Mouse (Mus musculus) layer of hippocampus, postnatal 25 days (tissue): ENCODE results near the gene Crybg3. TPM values are rescaled to one million over a fixed set of nuclear protein-coding genes. Genes with fewer than 3 reads are reported as not detected.
A peak's percentile ranks its signal among the peaks of the same experiment; 100 is the strongest.

Source experiments
- DNase-seq, 2 experiments: peaks; one replicate each; pipeline ENCODE4 v3.0.0; 2022; ENCODE audit warnings: mixed read lengths in 2 of 2, low spot score in 1 of 2; ENCODE audit errors: extremely low spot score in 1 of 2
- total RNA-seq, 2 experiments: library from RNA; stranded (reverse); gene quantifications; 2 replicates each; pipeline ENCODE4 v1.2.3; 2021

Gene Crybg3
- 1 to 10 TPM; 3.7 to 4.1 TPM for total RNA-seq

GRCm38 (mm10) chr16:59600311-59601251 lies at the start of gene Crybg3:
TSS of gene Crybg3 (minus strand) at chr16:59600979.
- peak; percentile 36 to 40 for DNase-seq

DNA sequence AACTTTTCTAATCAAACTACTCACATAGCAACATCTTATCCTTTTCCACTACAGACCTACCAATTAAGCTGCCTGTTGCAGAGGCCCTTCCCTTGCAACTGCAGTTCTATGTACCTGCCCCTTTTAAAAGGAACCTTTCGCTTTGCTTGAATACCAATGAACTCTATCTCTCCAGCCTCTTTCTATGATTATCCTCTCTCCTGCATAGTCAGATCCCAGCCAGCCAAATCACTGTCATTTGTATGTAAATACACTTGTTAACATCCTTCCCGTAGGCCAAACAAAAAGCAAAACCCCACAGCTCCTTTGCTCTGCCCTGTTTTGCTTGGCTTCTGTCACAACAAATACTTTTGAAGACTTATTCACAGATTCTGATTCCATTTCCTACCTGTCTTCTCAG lies 43.0 kb upstream of the Crybg3 start:
- DNase-seq: no peak

- DNase-seq: no peak
These were observed 39.2 kb upstream of the Crybg3 start for GRCm38 (mm10) chr16:59639985-59640384.

DNA sequence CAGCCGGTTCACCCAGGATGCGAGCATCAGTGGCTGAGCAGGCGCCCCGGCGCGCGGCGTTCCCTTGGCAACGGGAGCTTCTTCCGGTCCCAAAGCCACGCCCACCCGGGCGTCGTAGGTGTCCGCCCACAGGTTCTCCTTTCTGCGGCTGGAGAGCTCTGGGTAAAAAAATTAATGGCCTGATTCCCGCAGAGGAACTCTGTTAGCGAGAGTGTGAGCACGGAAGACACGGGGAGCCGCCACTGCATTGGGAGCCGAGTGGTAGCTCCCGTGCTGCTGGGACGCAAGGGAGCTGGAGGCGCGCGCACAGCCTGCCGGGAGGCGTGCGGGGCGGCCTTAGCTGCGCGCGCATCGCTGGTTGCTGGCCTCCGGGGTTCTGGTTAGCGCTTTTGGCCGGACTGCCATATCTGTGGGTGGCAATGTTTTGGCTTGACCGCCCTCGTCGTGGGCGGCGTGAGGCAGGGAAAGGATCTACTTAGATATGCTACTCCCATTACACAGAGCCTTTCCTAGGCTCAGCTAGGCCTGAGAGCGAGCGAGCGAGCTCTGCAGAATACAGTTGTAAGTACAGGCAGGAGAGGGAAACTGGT lies 38.4 kb upstream of the Crybg3 start, which contains the start of gene Arl6:
TSS of gene Arl6 (minus strand) at position 290 of the 590 bp plus-strand sequence.
- DNase-seq: peak; percentile 90 to 91

DNA sequence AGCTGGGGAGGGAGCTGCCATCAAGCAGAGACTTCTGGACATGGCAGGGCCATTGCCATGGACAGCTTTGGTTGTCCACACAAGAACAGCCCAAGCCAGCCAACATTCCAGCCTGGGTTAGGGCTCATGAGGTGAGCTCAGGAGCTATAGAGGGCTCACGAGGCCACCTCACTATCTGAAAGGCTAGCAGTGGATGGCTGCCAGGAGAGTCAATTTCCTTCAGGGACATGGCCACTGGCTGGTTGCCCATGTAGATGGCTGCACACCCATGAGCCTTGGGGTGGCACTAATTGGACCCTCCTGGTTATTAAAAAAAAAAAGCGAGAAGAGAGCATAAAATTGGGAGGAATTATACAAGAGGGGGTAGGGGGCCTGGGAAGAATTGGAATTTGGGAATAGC lies 33.8 kb upstream of the Crybg3 start:
- no peak for DNase-seq

GRCm38 (mm10) chr16:59621554-59621953 lies 20.8 kb upstream of the Crybg3 start:
- DNase-seq: no peak

- DNase-seq: no peak
These were observed 16.4 kb upstream of the Crybg3 start for GRCm38 (mm10) chr16:59617167-59617566.

GRCm38 (mm10) chr16:59615675-59616074 lies 14.9 kb upstream of the Crybg3 start:
- no peak for DNase-seq

- no peak for DNase-seq
These were observed 10.0 kb upstream of the Crybg3 start for GRCm38 (mm10) chr16:59610750-59611149.

- DNase-seq: no peak
These were observed 3.5 kb upstream of the Crybg3 start for GRCm38 (mm10) chr16:59604078-59604781.

- DNase-seq: no peak
These were observed 1.1 kb downstream of the Crybg3 start for GRCm38 (mm10) chr16:59599411-59600265.

DNA sequence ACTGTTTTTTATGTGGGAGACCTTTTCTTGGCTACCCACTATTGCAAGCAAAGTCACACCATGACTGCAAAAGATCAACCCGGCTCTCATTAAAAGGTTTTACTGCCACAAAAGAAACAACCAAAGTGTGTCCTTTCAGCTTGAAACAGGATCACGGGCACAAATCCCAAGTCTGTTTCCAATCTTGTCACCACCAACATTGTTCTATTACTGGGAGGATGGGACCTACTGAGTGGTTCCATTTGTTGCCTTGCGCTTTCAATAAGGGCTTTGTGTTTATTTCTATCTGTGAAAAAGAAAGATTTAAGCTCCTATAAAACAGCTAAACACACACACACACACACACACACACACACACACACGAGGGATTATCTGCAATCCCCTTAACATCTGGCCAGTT lies 1.8 kb downstream of the Crybg3 start:
- no peak for DNase-seq

GRCm38 (mm10) chr16:59597256-59597655 lies 3.5 kb downstream of the Crybg3 start:
- no peak for DNase-seq

DNA sequence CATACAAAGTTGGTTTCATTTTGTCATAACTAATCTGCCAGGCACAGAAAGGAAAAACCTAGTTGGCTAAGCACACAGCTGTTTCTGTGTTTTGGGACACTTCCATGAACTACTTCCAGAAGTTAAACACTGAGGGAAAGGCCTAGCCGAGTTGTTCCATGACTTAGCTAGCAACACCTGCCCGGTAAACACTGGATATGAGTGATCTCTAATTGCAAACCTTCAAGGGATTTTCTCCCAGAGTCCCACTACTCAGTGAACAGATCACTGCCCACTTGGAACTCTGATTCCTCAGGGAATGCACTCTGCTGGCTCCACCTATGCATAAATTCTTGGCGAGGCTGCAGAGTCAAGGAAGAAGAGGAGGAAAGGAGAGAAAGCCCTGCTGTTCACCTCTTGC lies 6.1 kb downstream of the Crybg3 start:
- no peak for DNase-seq

GRCm38 (mm10) chr16:59590790-59591189 lies 10.0 kb downstream of the Crybg3 start:
- no peak for DNase-seq

DNA sequence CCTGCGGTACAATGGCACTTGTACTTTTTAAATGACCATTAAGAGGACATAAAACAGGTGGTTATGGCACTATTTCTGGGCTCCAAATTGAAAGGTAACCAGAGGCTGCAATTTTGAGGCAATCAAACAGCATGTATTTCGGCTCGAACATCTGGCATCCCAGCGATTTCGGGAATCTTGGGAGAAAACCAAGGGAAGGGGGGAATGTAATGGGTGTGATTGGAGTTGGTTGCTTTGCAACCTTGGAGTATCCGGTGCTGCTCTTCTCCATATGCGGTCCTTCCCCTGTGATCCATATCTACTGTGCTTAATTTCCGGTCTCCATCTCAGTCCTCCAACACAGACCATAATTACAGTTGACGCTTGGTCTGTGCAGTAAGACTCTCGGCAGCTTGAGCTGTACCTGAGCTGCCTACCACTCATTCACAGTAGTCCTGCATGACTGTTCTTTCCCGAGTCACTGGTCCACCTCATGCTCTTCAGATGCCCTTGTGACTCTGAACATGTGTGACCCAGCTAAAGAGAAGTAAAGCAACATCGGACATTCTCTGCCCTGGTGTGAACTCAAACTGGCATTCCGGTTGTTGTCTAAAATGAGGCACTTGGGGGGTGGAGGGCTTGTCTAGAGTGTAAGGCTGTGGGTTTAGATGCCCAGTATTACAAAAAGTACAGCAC lies 12.3 kb downstream of the Crybg3 start:
- no peak for DNase-seq

- no peak for DNase-seq
These were observed 13.0 kb downstream of the Crybg3 start for GRCm38 (mm10) chr16:59587816-59588215.

- DNase-seq: no peak
These were observed 13.9 kb downstream of the Crybg3 start for GRCm38 (mm10) chr16:59586911-59587310.

GRCm38 (mm10) chr16:59586276-59586675 lies 14.5 kb downstream of the Crybg3 start:
- DNase-seq: no peak
